Mouse (Mus musculus) duodenum, adult 2 months (tissue): ENCODE results near the gene Tbc1d23. TPM values are rescaled to one million over a fixed set of nuclear protein-coding genes. Genes with fewer than 3 reads are reported as not detected.

Experiments used
- polyA plus RNA-seq: library from polyadenylated mRNA; depleted of rRNA; stranded (reverse); fragments of >200 nt; gene quantifications from 2 replicates; pipeline ENCODE4 v1.2.3, GENCODE M21; 2012; ENCODE audit warnings: low replicate concordance; rRNA removed

Tbc1d23 gene
- 2.6 and 3.9 TPM in 2 replicates for polyA plus RNA-seq

GRCm38 (mm10) chr16:57231089-57231936, at the start of gene Tbc1d23:
Tbc1d23 (minus strand) TSS chr16:57231504.

DNA sequence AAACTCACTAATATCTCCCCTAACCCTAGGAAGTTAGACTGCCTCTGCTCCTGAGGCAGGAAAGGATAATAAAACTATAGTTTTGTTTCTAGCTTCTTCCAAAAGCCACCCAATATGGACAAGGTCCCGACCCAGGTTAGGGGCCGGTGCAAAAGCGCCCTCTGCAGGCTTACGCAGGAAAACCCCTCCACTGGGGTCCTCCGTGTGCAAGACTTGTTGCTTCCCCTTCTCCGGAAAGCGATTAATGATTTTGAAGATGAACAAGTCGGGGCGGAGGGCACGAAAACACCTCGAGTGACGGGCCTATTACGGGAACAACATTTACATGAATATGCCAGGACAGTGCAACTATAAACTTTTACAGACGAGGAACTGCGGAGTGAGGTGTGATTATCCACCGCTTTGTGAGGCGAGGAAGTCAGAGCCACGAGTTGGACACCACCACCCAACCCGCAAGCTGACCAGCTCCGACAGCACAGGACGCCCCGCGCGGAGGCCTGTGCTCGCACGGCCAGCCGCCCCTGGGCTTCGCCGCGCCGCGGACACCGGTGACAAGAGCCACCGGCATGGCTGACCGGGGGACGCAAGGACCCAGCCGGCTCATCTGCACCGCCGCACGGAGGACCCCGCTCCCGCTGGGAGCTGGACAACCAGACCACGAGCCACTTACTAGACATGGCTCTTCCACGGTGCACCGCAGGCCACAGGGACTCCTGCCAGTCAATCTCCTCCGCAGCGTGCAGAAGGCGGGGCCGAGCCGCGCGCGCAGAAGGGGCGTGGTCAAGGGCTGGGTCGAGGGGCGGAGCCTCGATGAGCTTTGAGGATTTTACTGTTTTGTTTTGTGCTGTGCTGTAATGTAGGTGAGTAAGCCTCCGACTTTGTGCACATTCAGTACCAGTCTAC, 64.4 kb downstream of the Tbc1d23 start, which contains the start of gene Nit2:
Gene Nit2 (minus strand): TSS at position 731 of the 903 bp plus-strand sequence.

DNA sequence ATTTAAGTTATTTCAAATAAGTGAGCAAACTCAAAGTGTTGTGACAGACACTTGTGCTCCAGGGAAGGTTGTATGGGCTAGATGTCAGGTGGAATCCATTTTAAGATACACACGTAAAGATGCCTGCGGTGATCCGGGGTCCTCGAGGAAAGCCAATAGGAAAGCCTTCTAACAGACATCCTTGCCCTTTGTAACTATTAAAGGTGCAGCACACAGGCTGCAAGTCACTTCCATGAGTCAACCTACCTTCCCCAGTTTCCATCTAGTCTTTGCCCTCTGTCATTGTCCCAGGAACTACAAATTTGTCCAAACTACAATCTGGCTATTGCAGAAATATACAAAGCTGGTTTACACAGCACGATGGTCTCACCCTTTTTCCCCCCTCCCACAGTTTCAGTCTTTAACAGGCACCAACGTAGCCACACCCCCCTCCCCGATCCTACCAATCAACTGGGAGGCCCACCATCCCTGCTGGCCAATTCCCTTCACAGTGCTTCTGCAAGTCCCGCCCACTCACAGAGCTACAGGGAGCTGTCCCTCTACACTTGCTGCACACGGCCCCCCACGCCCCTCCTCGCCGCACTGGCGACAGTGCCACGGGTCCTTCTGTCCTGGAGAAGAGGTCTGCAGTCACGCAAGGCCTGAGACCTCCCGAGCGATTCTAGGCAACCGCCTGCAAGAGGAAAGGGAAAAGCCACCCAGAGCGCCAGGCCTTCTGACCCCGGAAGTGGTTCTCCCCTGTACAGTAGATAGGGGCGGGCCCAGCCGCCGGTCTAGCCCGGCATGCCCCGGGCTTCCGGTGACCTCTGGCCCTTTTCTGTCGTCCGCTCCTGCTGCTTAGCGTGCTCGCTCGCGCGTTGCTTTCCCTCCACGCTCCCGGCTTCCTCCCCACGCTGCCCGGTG, 110.1 kb downstream of the Tbc1d23 start, which contains the start of gene Tomm70a:
Gene Tomm70a (plus strand): TSS at position 791 of the 903 bp plus-strand sequence.

Other genes with a start within 250 kb of the Tbc1d23 start
- not detected in 2 replicates for gene Tmem45a2, start 160.1 kb downstream of the Tbc1d23 start, polyA plus RNA-seq
- gene Tomm70a, start 109.8 kb downstream of the Tbc1d23 start, polyA plus RNA-seq, result 11.5 TPM in 2 replicates
- gene Nit2, start 64.2 kb downstream of the Tbc1d23 start, polyA plus RNA-seq, result 11.1 and 11.7 TPM in 2 replicates
- gene Tmem30c, start 61.4 kb upstream of the Tbc1d23 start, polyA plus RNA-seq, result not detected in 2 replicates
- gene Filip1l, start 121.6 kb upstream of the Tbc1d23 start, polyA plus RNA-seq, result 1.3 and 1.8 TPM in 2 replicates